Mouse (Mus musculus): Measurements from ENCODE around the gene Icam1.

The Icam1 gene

GRCm38 (mm10) chr9:21051578-21051977 is 35.8 kb downstream of the Icam1 start:
- DNase-seq = no peak

GRCm38 (mm10) chr9:21062928-21063327 is 47.1 kb downstream of the Icam1 start:
- DNase-seq = no peak

- DNase-seq = no peak
Observed at GRCm38 (mm10) chr9:21067006-21067684, 51.4 kb downstream of the Icam1 start, which contains the start of gene Zglp1. Zglp1 (minus strand) TSS chr9:21067093.

GRCm38 (mm10) chr9:21072641-21073040 is 56.9 kb downstream of the Icam1 start:
- no peak for DNase-seq

GRCm38 (mm10) chr9:21073044-21073840 is 57.5 kb downstream of the Icam1 start, which contains the start of the genes Gm49373 and Fdx1l:
Gm49373 (minus strand) TSS chr9:21073096.
Fdx1l (minus strand) TSS chr9:21073614.
- peak; percentile 83 for DNase-seq

- DNase-seq = no peak
Observed at GRCm38 (mm10) chr9:21074173-21074572, 58.4 kb downstream of the Icam1 start.

GRCm38 (mm10) chr9:21075625-21076024 is 59.8 kb downstream of the Icam1 start:
- DNase-seq = no peak
